9 mouse cellular contexts compared by ENCODE assay signal in genomic region chr4:133010611-133011010, GRCm38 (mm10). TPM values are rescaled to one million over a fixed set of nuclear protein-coding genes. Genes with fewer than 3 reads are reported as not detected.
A peak's percentile ranks its signal among the peaks of the same experiment; 100 is the strongest.
DNase-seq lines count a peak whose midpoint lies in the region; ATAC-seq and TF ChIP-seq lines count a peak whose summit lies in the region.
"Had no signal": no experiment of that assay in that cellular context is flagged by ENCODE, and none has a peak within 500 bp of the region (broad histone marks: within the 10 kb centered on the region; RNA-seq: fewer than 3 reads in every experiment).

No protein-coding gene starts in this region.

- peaks cover 0 to 3% of the 10 kb centered on the region in 2 experiments; a peak in 2 of 4 replicates for H3K36me3 ChIP-seq in MEL (ENCODE audit: control insufficient read depth in 1 of 2, insufficient read depth in 2 of 2, low read length in 2 of 2)
- no peaks in the 10 kb centered on the region for H3K36me3 ChIP-seq in forebrain, embryonic 16.5 days (ENCODE audit: control insufficient read depth, insufficient read depth)
- H3K36me3 ChIP-seq in liver, embryonic 11.5 days (ENCODE audit: control insufficient read depth, insufficient read depth, low read length) = no peaks in the 10 kb centered on the region

- H3K27me3 ChIP-seq in MEL (ENCODE audit: control insufficient read depth in 1 of 2, insufficient read depth in 2 of 2, low read length in 2 of 2) = no peaks in the 10 kb centered on the region
- H3K27me3 ChIP-seq in forebrain, embryonic 16.5 days (replicated peaks; ENCODE audit: control insufficient read depth, insufficient read depth, low read length) = peaks cover 13% of the 10 kb centered on the region
- H3K27me3 ChIP-seq in liver, embryonic 11.5 days (replicated peaks; ENCODE audit: control insufficient read depth, insufficient read depth, low read length) = peaks cover 15% of the 10 kb centered on the region
- H3K27me3 ChIP-seq: Patski had no signal

- TF ChIP-seq EP300 in MEL (IDR thresholded peaks at IDR 0.05; ENCODE audit: low read depth in 1 of 2, low read length in 2 of 2) = no peak

- TF ChIP-seq POLR2A in MEL (IDR thresholded peaks at IDR 0.05; ENCODE audit: control insufficient read depth in 1 of 2, insufficient read depth in 1 of 2, low read depth in 1 of 2, low read length in 2 of 2, poor library complexity in 1 of 2) = no peak

- TF ChIP-seq CTCF in MEL (IDR thresholded peaks at IDR 0.05 in 2 of 3, conservative IDR thresholded peaks at IDR 0.05 in 1 of 3; ENCODE audit: control insufficient read depth in 1 of 3, insufficient read depth in 1 of 3, low read depth in 2 of 3, low read length in 3 of 3, poor library complexity in 1 of 3, severe bottlenecking in 1 of 3) = no peak

- peak overlapping the region; percentile 78 to 85 for H3K4me3 ChIP-seq in MEL (ENCODE audit: control insufficient read depth in 1 of 2, insufficient read depth in 1 of 2, low read depth in 2 of 2, low read length in 2 of 2)
- H3K4me3 ChIP-seq in forebrain, embryonic 16.5 days (replicated peaks; ENCODE audit: low read length) = peak overlapping the region; percentile 93
- peak overlapping the region; percentile 72 for H3K4me3 ChIP-seq in liver, embryonic 11.5 days (ENCODE audit: low read depth, low read length)

- intact Hi-C loops in heart, postnatal 14 days (cut with DNase I) = loop anchor here (1.0 to 10.0 kb wide), 5 partner anchors 104 to 291 kb away; partner anchors contain the start of gene Wasf2

- no peaks in the 10 kb centered on the region for H3K9me3 ChIP-seq in MEL (replicated peaks; ENCODE audit: insufficient read depth, low read length)
- H3K9me3 ChIP-seq in forebrain, embryonic 16.5 days (ENCODE audit: control insufficient read depth, low read length) = no peaks in the 10 kb centered on the region
- H3K9me3 ChIP-seq in liver, embryonic 11.5 days (ENCODE audit: control insufficient read depth, low read length) = no peaks in the 10 kb centered on the region

- ATAC-seq in forebrain, embryonic 16.5 days = no peak
- no peak for ATAC-seq in liver, embryonic 11.5 days (replicated peaks; ENCODE audit: low FRiP score)

- H3K9ac ChIP-seq in MEL (ENCODE audit: control insufficient read depth, low read depth, low read length, poor library complexity, severe bottlenecking) = peak overlapping the region; percentile 42
- H3K9ac ChIP-seq in forebrain, embryonic 16.5 days (replicated peaks; ENCODE audit: low read depth, low read length) = no peak overlapping the region
- H3K9ac ChIP-seq in liver, embryonic 11.5 days (ENCODE audit: low read depth, low read length) = peak overlapping the region; percentile 76

- H3K79me2 ChIP-seq in MEL (ENCODE audit: control insufficient read depth, insufficient read depth, low read length, poor library complexity) = no peaks in the 10 kb centered on the region; the same call in 1 of the 2 replicates

- H3K4me1 ChIP-seq in MEL (ENCODE audit: control insufficient read depth in 1 of 2, insufficient read depth in 2 of 2, low read length in 2 of 2) = peaks cover 8 to 13% of the 10 kb centered on the region in 2 experiments; a peak in 2 of 4 replicates
- H3K4me1 ChIP-seq in forebrain, embryonic 16.5 days (replicated peaks; ENCODE audit: control insufficient read depth, insufficient read depth, low read length) = peaks cover 34% of the 10 kb centered on the region
- H3K4me1 ChIP-seq in liver, embryonic 11.5 days (replicated peaks; ENCODE audit: control insufficient read depth, insufficient read depth, low read length) = peaks cover 50% of the 10 kb centered on the region

- peak overlapping the region; percentile 76 for H3K4me2 ChIP-seq in forebrain, embryonic 16.5 days (ENCODE audit: low read length)
- peak overlapping the region; percentile 86 for H3K4me2 ChIP-seq in liver, embryonic 11.5 days

- TF ChIP-seq RAD21 in MEL (IDR thresholded peaks at IDR 0.05; ENCODE audit: low read depth, low read length) = no peak

- H3K27ac ChIP-seq in MEL (ENCODE audit: control insufficient read depth, low read depth, low read length) = no peak overlapping the region
- no peak overlapping the region for H3K27ac ChIP-seq in forebrain, embryonic 16.5 days (ENCODE audit: low read length)
- H3K27ac ChIP-seq in liver, embryonic 11.5 days (ENCODE audit: low read depth, low read length) = no peak overlapping the region

- peak; percentile 95 for DNase-seq in heart, adult 11 months
- no peak for DNase-seq in heart, postnatal 14 days
- no peak for DNase-seq in MEL (ENCODE audit: low read depth, low spot score)
- no peak for DNase-seq in liver, embryonic 11.5 days (ENCODE audit: low spot score)
- peak; percentile 71 for DNase-seq in testis, postnatal 10 days (ENCODE audit: low spot score)
- DNase-seq in gastrocnemius, adult 18-20 months (ENCODE audit: low spot score) = no peak
- no peak for DNase-seq in layer of hippocampus, adult 8-10 months (ENCODE audit: low spot score in 2 of 2)

- under 1% methylated on average over 17 of the region's 17 CpGs for WGBS in forebrain, embryonic 16.5 days
- 3% methylated on average over 17 of the region's 17 CpGs for WGBS in liver, embryonic 11.5 days

TF ChIP-seq in MEL, 35 proteins besides CTCF, POLR2A, EP300 and RAD21:
- no peak for TF ChIP-seq ETS1 (IDR thresholded peaks at IDR 0.05; ENCODE audit: low read depth, low read length)
- 0 out of 2 replicates have a peak, but pooled peaks have one; percentile 14 for TF ChIP-seq SIN3A (IDR thresholded peaks at IDR 0.05; ENCODE audit: low read length)
- TF ChIP-seq ZMIZ1 (IDR thresholded peaks at IDR 0.05; ENCODE audit: low read depth, low read length) = no peak
- TF ChIP-seq ZNF384 (IDR thresholded peaks at IDR 0.05; ENCODE audit: low read depth, low read length) = no peak
- no peak for TF ChIP-seq HCFC1 (IDR thresholded peaks at IDR 0.05; ENCODE audit: low read depth, low read length)
- no peak for TF ChIP-seq TAL1 (IDR thresholded peaks at IDR 0.05; ENCODE audit: low read length)

RNA-seq across cellular contexts. Expression of gene Ahdc1, which starts 0.4 kb away (rescaled TPM):
- 10 to 100 TPM; 55.2 to 59.1 TPM for total RNA-seq in heart, postnatal 14 days (2021)
- total RNA-seq in MEL (2012; rRNA removed) = 2.5 and 2.9 TPM in 2 replicates
- polyA plus RNA-seq in MEL (2012; ENCODE audit: insufficient read depth in 1 of 2, insufficient read length in 2 of 2, low read depth in 1 of 2, low replicate concordance in 2 of 2, missing spikeins in 1 of 2) = 1 to 10 TPM in 1 of 2 experiments, not detected in 1; 8.8 TPM
- polyA plus RNA-seq in forebrain, embryonic 16.5 days (2015; fragmentation: Nextera tagmentation; extraction: Ambion mirVana) = 13.0 and 13.7 TPM in 2 replicates
- 5.1 and 6.1 TPM in 2 replicates for polyA plus RNA-seq in liver, embryonic 11.5 days (2014; fragmentation: Nextera tagmentation; extraction: Ambion mirVana)
- total RNA-seq in gastrocnemius, adult 18-20 months (2021) = 10 to 100 TPM; 40.6 to 41.6 TPM
- total RNA-seq in layer of hippocampus, adult 8-10 months (2022) = 100 to 1,000 TPM in 3 of 4 experiments, 10 to 100 TPM in 1; 99.1 to 116 (median 106) TPM

RNA-seq across cellular contexts. Expression of gene Fgr, which starts 36.7 kb away (rescaled TPM):
- total RNA-seq in heart, postnatal 14 days (2021) = under 1 TPM; 0.43 to 0.49 TPM
- not detected in 2 replicates for total RNA-seq in MEL (2012; rRNA removed)
- not detected for polyA plus RNA-seq in MEL (2012; ENCODE audit: insufficient read depth in 1 of 2, insufficient read length in 2 of 2, low read depth in 1 of 2, low replicate concordance in 2 of 2, missing spikeins in 1 of 2)
- polyA plus RNA-seq in forebrain, embryonic 16.5 days (2015; fragmentation: Nextera tagmentation; extraction: Ambion mirVana) = not detected in 2 replicates
- polyA plus RNA-seq in liver, embryonic 11.5 days (2014; fragmentation: Nextera tagmentation; extraction: Ambion mirVana) = 0.23 and 0.73 TPM in 2 replicates
- under 1 TPM; 0.09 to 0.14 TPM for total RNA-seq in gastrocnemius, adult 18-20 months (2021)
- total RNA-seq in layer of hippocampus, adult 8-10 months (2022) = 1 to 10 TPM in 2 of 4 experiments, under 1 TPM in 1, not detected in 1; 0.19 to 3.9 (median 3.4) TPM
- polyA plus RNA-seq: Patski had no signal

Comparison
In these comparisons a context has a peak if more than half of its experiments do, and no peak if none do; other contexts are left out.
1. DNase-seq: peak in heart, adult 11 months (single experiment) and testis, postnatal 10 days (single experiment); none in heart, postnatal 14 days (0 of 2), MEL (single experiment), liver, embryonic 11.5 days (single experiment), gastrocnemius, adult 18-20 months (single experiment) and layer of hippocampus, adult 8-10 months (0 of 2).
2. RNA of gene Ahdc1, which starts 0.4 kb away (total RNA-seq): 99.1 to 116 TPM in layer of hippocampus, adult 8-10 months, 55.2 to 59.1 TPM in heart, postnatal 14 days and 40.6 to 41.6 TPM in gastrocnemius, adult 18-20 months; 2.5 to 2.9 TPM in MEL; every median in the first group is over 10 times any median in the second.
3. Peak in every context shown above with its lines, with median percentiles within 50 percentile points of each other: H3K4me3 ChIP-seq.